Mouse (Mus musculus) activated CD4-positive, CD25-positive, alpha-beta regulatory T cell (primary cell): Measurements from ENCODE around the gene Zfp219. TPM values are rescaled to one million over a fixed set of nuclear protein-coding genes. Genes with fewer than 3 reads are reported as not detected.

Source experiments
- polyA plus RNA-seq, 2 experiments: library from polyadenylated mRNA; unstranded; fragments of 100-300 nt; shearing (Covaris generic); gene quantifications; one replicate each; pipeline ENCODE4 v1.2.1; 2017

The Zfp219 gene
- polyA plus RNA-seq: 10 to 100 TPM; 12.7 to 20.2 TPM

DNA sequence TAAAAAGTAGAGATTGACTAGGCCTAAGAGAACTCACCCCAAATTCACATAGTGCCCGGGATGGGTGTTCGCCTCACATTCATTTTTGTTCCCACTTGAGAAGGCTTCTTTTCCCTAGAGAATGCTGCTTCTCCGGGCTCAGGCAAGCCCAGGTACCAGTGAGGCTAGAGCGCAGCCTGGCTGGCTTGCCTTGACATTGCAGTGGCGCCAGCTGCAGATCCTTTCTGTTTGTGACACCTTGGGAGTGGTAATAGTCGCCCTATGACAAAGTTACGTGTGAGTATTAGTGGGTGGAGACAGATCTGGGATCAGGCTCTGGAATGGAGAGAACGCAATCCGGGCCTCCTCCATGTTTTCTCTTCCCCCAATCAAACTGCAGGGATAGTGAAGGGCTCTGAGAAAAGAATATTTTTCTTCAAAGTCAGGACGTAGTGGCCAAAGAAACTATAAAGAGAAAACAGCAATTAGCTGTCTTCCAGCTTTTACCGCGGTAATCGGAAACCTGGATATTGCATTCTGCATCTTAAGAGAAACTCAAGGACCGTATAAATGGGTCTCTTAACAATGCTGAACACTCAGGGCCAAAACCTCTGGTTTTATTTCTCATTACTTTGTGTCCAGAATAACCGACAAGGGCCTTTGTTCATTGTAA is at the start of gene Zfp219:
Zfp219 (minus strand) TSS at position 248 of the 652 bp plus-strand sequence.

DNA sequence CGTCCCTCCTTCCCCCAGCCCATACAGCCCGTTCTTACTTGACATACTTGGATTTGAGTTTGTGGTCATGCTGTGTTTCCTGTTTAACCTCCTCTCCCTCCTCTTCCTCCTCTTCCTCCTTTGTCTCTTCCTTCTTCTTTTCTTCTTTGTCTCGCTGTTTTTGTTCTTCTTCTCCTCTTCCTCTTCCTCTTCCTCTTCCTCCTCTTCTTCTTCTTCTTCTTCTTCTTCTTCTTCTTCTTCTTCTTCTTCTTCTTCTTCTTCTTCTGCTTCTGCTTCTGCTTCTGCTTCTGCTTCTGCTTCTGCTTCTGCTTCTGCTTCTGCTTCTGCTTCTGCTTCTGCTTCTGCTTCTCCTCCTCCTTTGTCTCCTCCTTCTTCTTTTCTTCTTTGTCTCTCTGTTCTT is 21.8 kb upstream of the Zfp219 start, which contains the start of gene Olfr221:
Olfr221 (minus strand) TSS at position 101 of the 400 bp plus-strand sequence.

DNA sequence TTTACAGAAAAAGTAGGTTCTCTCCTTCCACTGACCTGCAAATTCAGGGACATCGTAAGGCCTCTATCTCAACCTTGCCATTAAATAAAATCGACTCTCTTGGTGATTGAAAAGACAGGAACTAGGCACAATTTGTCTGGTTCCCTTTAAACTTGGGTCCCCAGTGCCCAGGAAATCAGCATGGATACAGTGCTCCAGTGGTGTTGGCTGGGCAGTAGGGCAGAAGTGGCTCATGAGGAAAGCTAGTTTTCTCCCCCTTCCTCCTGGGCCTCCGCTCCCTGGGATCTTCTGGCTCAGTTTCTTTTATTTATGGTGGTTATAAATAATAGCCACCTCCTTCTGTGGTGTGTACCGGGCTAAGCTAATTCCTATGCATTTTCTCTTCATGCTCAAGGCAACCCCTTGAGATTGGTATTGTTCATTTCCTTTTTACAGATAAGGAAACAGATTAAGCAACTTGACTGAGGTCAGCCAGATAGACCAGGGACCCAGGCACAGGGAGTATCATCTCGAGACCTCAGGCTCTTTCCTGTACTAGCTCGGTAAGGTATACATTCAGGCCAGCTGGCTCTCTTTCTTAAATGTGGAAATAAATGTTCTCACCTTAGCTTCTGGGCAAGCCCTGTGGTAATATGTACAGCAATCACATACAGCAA is 5.0 kb downstream of the Zfp219 start, which contains the start of gene Tmem253:
Tmem253 (plus strand) TSS at position 214 of the 656 bp plus-strand sequence.

DNA sequence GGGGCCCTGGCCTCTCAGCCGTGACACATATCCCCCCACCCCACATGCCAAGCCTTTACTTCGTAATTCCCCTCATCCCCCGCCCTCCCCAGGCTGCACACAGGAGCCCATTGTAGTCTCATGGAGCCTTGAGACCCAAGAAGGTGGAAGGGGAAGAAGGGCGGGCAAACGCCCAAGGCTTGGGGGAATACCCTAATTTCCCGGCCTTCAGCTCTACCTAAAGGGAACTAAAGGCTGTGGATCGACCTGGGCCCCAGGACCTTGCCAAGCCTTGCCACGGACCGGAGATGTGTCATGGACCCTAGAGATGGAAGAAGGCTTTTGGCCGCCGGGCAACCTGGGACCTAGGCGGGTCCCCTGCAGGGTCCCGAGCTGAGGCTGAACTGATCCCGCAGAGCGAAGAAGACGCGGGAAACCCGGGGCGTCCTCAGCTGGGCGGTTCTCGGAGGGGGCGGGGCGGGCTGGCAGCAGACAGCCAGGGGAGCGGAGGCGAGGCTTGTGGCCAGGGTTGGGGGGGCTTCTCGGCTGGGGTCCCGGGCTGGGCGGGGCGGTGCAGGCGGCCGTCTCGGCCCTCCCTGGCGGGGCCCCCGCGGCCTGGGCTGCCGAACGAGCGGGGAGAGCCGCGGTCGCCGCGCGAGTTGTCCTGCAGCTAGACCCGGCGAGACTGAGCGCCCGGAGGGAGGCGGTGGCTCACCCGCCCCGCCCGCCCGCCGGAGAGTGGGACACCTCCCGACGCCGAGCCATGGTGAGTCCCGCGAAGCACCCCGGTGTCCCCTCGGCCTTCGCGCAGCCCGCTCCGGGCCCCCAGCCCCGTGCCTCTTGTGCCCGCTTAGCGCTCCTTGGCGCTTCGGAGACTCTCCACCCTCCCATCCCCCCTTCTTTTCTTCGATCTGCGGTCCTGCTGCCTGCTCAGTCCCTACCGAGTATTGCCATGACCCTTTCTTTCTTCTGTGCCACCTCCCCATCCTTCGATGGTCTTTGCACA is 36.0 kb downstream of the Zfp219 start, which contains the start of gene Arhgef40:
Arhgef40 (plus strand) TSS at position 473 of the 985 bp plus-strand sequence.

Other genes starting within 250 kb of the Zfp219 start
- gene Ang4, start 247.1 kb downstream of the Zfp219 start, polyA plus RNA-seq: not detected
- gene AY358078, start 220.7 kb downstream of the Zfp219 start, polyA plus RNA-seq: not detected
- gene Ear6, start 167.0 kb downstream of the Zfp219 start, polyA plus RNA-seq: 1 to 10 TPM in 1 of 2 experiments, under 1 TPM in 1; 0.79 to 3.5 TPM
- gene Mettl17, start 135.9 kb downstream of the Zfp219 start, polyA plus RNA-seq: 10 to 100 TPM; 56.3 to 79.3 TPM
- under 1 TPM; 0.23 to 0.50 TPM for gene Slc39a2, start 127.8 kb downstream of the Zfp219 start, polyA plus RNA-seq
- 10 to 100 TPM; 34.6 to 36.6 TPM for gene Ndrg2, start 106.6 kb downstream of the Zfp219 start, polyA plus RNA-seq
- gene Tppp2, start 102.3 kb downstream of the Zfp219 start, polyA plus RNA-seq: not detected
- not detected for gene Rnase13, start 98.0 kb downstream of the Zfp219 start, polyA plus RNA-seq
- gene Arhgef40, start 36.0 kb downstream of the Zfp219 start, polyA plus RNA-seq: 1 to 10 TPM in 1 of 2 experiments, under 1 TPM in 1; 0.58 to 2.6 TPM
- not detected for gene Tmem253, start 5.1 kb downstream of the Zfp219 start, polyA plus RNA-seq
- under 1 TPM in 1 of 2 experiments, not detected in 1; 0.36 TPM for gene Olfr221, start 21.7 kb upstream of the Zfp219 start, polyA plus RNA-seq
- 100 to 1,000 TPM; 335 to 426 TPM for gene Hnrnpc, start 83.3 kb upstream of the Zfp219 start, polyA plus RNA-seq
- gene Rpgrip1, start 90.0 kb upstream of the Zfp219 start, polyA plus RNA-seq: 1 to 10 TPM; 5.2 to 6.4 TPM
- gene Supt16, start 176.7 kb upstream of the Zfp219 start, polyA plus RNA-seq: 10 to 100 TPM; 20.2 to 21.9 TPM
- 10 to 100 TPM; 30.5 to 32.9 TPM for gene Chd8, start 237.0 kb upstream of the Zfp219 start, polyA plus RNA-seq